Mouse (Mus musculus): Measurements from ENCODE around the gene AL732309.1. TPM values are rescaled to one million over a fixed set of nuclear protein-coding genes. Genes with fewer than 3 reads are reported as not detected.
A peak's percentile ranks its signal among the peaks of the same experiment; 100 is the strongest.

Gene AL732309.1
- polyA plus RNA-seq, 1 experiment from 2014 or later = 4.3 TPM

- Histone ChIP-seq H3K27me3 (replicated peaks; ENCODE audit: insufficient read depth, low read length) (peaks cover 3% of the 10 kb centered on the region; the same call in 1 of the 2 replicates), H3K27ac (ENCODE audit: low read length) (peak within 1 kb of the TSS; percentile 69; the same call in 1 of the 2 replicates)
Measured at GRCm38 (mm10) chr2:25236614-25237013, 10.0 kb downstream of the AL732309.1 start, which contains the start of gene Rnf224. Gene Rnf224 (minus strand): TSS chr2:25236787.

GRCm38 (mm10) chr2:25234551-25235220, 12.0 kb downstream of the AL732309.1 start:
- DNase-seq (ENCODE audit: low spot score) (no peak), ATAC-seq (no peak)
- Histone ChIP-seq H3K9ac (replicated peaks; ENCODE audit: low read depth) (no peak overlapping the region), H3K4me3 (ENCODE audit: low read depth, low read length) (no peak overlapping the region), H3K36me3 (ENCODE audit: insufficient read depth, low read length) (no peaks in the 10 kb centered on the region), H3K4me2 (replicated peaks; ENCODE audit: low read depth, low read length) (no peak overlapping the region), H3K4me1 (ENCODE audit: insufficient read depth, low read depth, low read length) (no peaks in the 10 kb centered on the region), H3K27ac (ENCODE audit: low read length) (no peak overlapping the region), H3K27me3 (replicated peaks; ENCODE audit: insufficient read depth, low read length) (no peaks in the 10 kb centered on the region; the same call in 1 of the 2 replicates), H3K9me3 (ENCODE audit: low read length) (no peaks in the 10 kb centered on the region)
- no peak for TF ChIP-seq EP300 (IDR thresholded peaks at IDR 0.05)
- TF ChIP-seq CTCF (IDR thresholded peaks at IDR 0.05) = no peak
- 42% methylated on average over 5 of the region's 5 CpGs for WGBS

More at GRCm38 (mm10) chr2:25236614-25237013, 10.0 kb downstream of the AL732309.1 start, which contains the start of gene Rnf224:
- no peak within 1 kb of the TSS for H3K4me2 ChIP-seq (replicated peaks; ENCODE audit: low read depth, low read length)
- H3K4me3 ChIP-seq (ENCODE audit: low read depth, low read length) = no peak within 1 kb of the TSS
- no peaks in the 10 kb centered on the region for H3K36me3 ChIP-seq (ENCODE audit: insufficient read depth, low read length)
- DNase-seq (ENCODE audit: low spot score) (no peak), ATAC-seq (no peak)
- 21% methylated on average over 8 of the region's 8 CpGs for WGBS
- TF ChIP-seq CTCF (IDR thresholded peaks at IDR 0.05) (no peak), EP300 (IDR thresholded peaks at IDR 0.05) (no peak)
- H3K4me1 ChIP-seq (ENCODE audit: insufficient read depth, low read depth, low read length) = peaks cover 7% of the 10 kb centered on the region; the same call in 1 of the 2 replicates
- no peak within 1 kb of the TSS for H3K9ac ChIP-seq (replicated peaks; ENCODE audit: low read depth)
- no peaks in the 10 kb centered on the region for H3K9me3 ChIP-seq (ENCODE audit: low read length)

- Histone ChIP-seq H3K27ac (ENCODE audit: low read length) (no peak within 1 kb of the TSS), H3K4me3 (ENCODE audit: low read depth, low read length) (no peak within 1 kb of the TSS), H3K4me1 (ENCODE audit: insufficient read depth, low read depth, low read length) (no peaks in the 10 kb centered on the region), H3K36me3 (ENCODE audit: insufficient read depth, low read length) (no peaks in the 10 kb centered on the region), H3K27me3 (replicated peaks; ENCODE audit: insufficient read depth, low read length) (no peaks in the 10 kb centered on the region; the same call in 1 of the 2 replicates), H3K9me3 (ENCODE audit: low read length) (no peaks in the 10 kb centered on the region), H3K4me2 (replicated peaks; ENCODE audit: low read depth, low read length) (no peak within 1 kb of the TSS), H3K9ac (replicated peaks; ENCODE audit: low read depth) (no peak within 1 kb of the TSS)
- 46% methylated on average over 3 of the region's 3 CpGs for WGBS
- TF ChIP-seq EP300 (IDR thresholded peaks at IDR 0.05) (no peak), CTCF (IDR thresholded peaks at IDR 0.05) (no peak)
- DNase-seq (ENCODE audit: low spot score) (no peak), ATAC-seq (no peak)
Measured at GRCm38 (mm10) chr2:25234050-25234449, 12.6 kb downstream of the AL732309.1 start, which contains the start of gene Slc34a3. Gene Slc34a3 (minus strand): TSS chr2:25234364.

GRCm38 (mm10) chr2:25233421-25233820, 13.2 kb downstream of the AL732309.1 start:
- DNase-seq (ENCODE audit: low spot score) (no peak), ATAC-seq (no peak)
- WGBS = 71% methylated on average over 4 of the region's 4 CpGs
- no peaks in the 10 kb centered on the region for H3K9me3 ChIP-seq (ENCODE audit: low read length)
- TF ChIP-seq EP300 (IDR thresholded peaks at IDR 0.05) (no peak), CTCF (IDR thresholded peaks at IDR 0.05) (no peak)
- H3K36me3 ChIP-seq (ENCODE audit: insufficient read depth, low read length) = no peaks in the 10 kb centered on the region
- no peaks in the 10 kb centered on the region for H3K4me1 ChIP-seq (ENCODE audit: insufficient read depth, low read depth, low read length)
- no peak overlapping the region for H3K9ac ChIP-seq (replicated peaks; ENCODE audit: low read depth)
- no peaks in the 10 kb centered on the region; the same call in 1 of the 2 replicates for H3K27me3 ChIP-seq (replicated peaks; ENCODE audit: insufficient read depth, low read length)
- H3K27ac ChIP-seq (ENCODE audit: low read length) = no peak overlapping the region
- H3K4me2 ChIP-seq (replicated peaks; ENCODE audit: low read depth, low read length) = no peak overlapping the region
- H3K4me3 ChIP-seq (ENCODE audit: low read depth, low read length) = no peak overlapping the region

- no peaks in the 10 kb centered on the region; the same call in 1 of the 2 replicates for H3K4me1 ChIP-seq (ENCODE audit: insufficient read depth, low read depth, low read length)
- DNase-seq (ENCODE audit: low spot score) (no peak), ATAC-seq (no peak)
- H3K36me3 ChIP-seq (ENCODE audit: insufficient read depth, low read length) = no peaks in the 10 kb centered on the region
- 54% methylated on average over 12 of the region's 12 CpGs for WGBS
- no peaks in the 10 kb centered on the region for H3K9me3 ChIP-seq (ENCODE audit: low read length)
- no peak overlapping the region for H3K27ac ChIP-seq (ENCODE audit: low read length)
- H3K4me3 ChIP-seq (ENCODE audit: low read depth, low read length) = no peak overlapping the region
- no peak overlapping the region for H3K9ac ChIP-seq (replicated peaks; ENCODE audit: low read depth)
- TF ChIP-seq EP300 (IDR thresholded peaks at IDR 0.05) = no peak
- TF ChIP-seq CTCF (IDR thresholded peaks at IDR 0.05) = no peak
- no peak overlapping the region for H3K4me2 ChIP-seq (replicated peaks; ENCODE audit: low read depth, low read length)
- no peaks in the 10 kb centered on the region; the same call in 1 of the 2 replicates for H3K27me3 ChIP-seq (replicated peaks; ENCODE audit: insufficient read depth, low read length)
Measured at GRCm38 (mm10) chr2:25231038-25231437, 15.6 kb downstream of the AL732309.1 start.

- Histone ChIP-seq H3K4me3 (ENCODE audit: low read depth, low read length) (no peak overlapping the region), H3K9ac (replicated peaks; ENCODE audit: low read depth) (no peak overlapping the region), H3K27ac (ENCODE audit: low read length) (no peak overlapping the region), H3K4me2 (replicated peaks; ENCODE audit: low read depth, low read length) (no peak overlapping the region), H3K27me3 (replicated peaks; ENCODE audit: insufficient read depth, low read length) (no peaks in the 10 kb centered on the region; the same call in 1 of the 2 replicates), H3K4me1 (ENCODE audit: insufficient read depth, low read depth, low read length) (peaks cover 4% of the 10 kb centered on the region; the same call in 1 of the 2 replicates), H3K36me3 (ENCODE audit: insufficient read depth, low read length) (no peaks in the 10 kb centered on the region), H3K9me3 (ENCODE audit: low read length) (no peaks in the 10 kb centered on the region)
- no peak for TF ChIP-seq EP300 (IDR thresholded peaks at IDR 0.05)
- TF ChIP-seq CTCF (IDR thresholded peaks at IDR 0.05) = no peak
- DNase-seq (ENCODE audit: low spot score) (no peak), ATAC-seq (no peak)
- 84% methylated on average over 7 of the region's 7 CpGs for WGBS
Measured at GRCm38 (mm10) chr2:25230581-25230980, 16.1 kb downstream of the AL732309.1 start.
